Mouse (Mus musculus): ENCODE results near the gene Gm49325.
"Not testable (repeated sequence)": the region's sequence is repeated elsewhere in the genome, so short reads cannot be mapped to it uniquely, and the experiment has no call there.

The Gm49325 gene

DNA sequence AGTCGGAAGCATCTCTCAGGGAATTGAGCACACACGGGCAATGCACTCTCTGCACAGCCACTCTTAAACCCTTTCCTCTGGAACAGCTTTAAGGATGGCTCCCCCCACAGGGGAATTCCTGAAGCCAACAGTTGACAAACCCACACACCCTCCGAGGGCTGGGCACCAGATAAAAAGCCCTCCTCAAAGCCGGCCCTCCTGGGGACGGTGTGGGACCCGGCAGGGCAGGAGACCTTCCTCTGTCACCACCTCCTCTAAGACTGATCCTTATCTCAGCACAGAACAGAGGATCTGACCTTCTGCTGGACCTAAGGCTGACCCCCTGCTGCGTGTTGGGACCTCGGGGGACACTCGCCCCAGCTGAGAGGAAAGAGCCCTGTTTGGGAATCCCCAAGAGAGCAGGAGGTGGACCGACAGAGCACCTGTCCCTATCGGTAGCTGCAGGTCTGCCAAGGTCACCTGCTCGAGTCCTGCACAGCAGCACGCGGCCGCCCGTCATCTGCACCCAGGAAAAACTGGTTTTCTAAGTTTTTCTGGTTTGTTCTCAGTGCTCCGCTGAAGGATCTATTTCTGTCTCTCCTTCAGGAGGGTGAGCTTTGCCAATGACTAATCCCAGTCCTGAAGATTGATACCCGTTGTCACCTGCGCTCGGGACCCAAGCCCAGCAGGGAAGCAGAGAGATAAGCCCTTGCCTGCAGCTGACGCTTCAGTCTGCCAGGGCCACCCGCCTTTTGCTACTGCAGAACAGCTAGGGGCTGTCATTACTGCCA lies 80.1 kb downstream of the Gm49325 start, which contains the start of gene Tspear:
Tspear (plus strand) TSS at position 675 of the 770 bp plus-strand sequence.
- DNase-seq: no peak

DNA sequence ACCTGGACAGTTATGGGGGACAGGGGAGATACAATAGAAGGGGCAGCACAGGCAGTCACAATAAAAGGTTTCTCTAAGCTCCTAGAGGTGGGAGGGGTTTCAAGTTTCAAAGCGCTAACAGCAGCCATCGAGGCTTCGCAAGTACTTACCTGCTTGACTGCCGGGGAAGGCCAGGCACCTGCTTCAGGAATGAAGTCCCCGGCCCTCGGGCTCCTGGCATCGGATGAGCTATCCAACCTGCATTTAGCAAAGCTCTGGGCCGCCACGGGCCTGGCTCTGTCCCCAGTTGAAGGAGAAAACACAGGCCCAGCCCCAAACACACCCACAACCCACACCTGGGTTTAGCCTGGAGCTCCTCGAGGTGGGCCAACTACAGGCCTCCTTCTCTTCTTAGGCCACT lies 81.0 kb downstream of the Gm49325 start:
- DNase-seq: no peak

- DNase-seq: not testable (repeated sequence)
These were observed 84.4 kb downstream of the Gm49325 start, which contains the start of gene Gm19402 for GRCm38 (mm10) chr10:77690356-77690807. Gm19402 (minus strand) TSS chr10:77690757.

All from layer of hippocampus, adult 9-11 months (tissue).